Mouse (Mus musculus) c-Kit-positive CD71-negative TER-119-negative erythroid progenitor cells, embryonic 14.5 days (primary cell): ENCODE results near the gene Ube2d1.

ENCODE experiments used
- DNase-seq: peaks from one replicate; pipeline ENCODE4 v3.0.0-alpha.2; 2013; ENCODE audit warnings: low read depth

Gene Ube2d1

GRCm38 (mm10) chr10:71222639-71223038, 62.4 kb downstream of the Ube2d1 start:
- no peak for DNase-seq

- DNase-seq: peak; percentile 43
Observed at GRCm38 (mm10) chr10:71218228-71218892, 66.7 kb downstream of the Ube2d1 start.

DNA sequence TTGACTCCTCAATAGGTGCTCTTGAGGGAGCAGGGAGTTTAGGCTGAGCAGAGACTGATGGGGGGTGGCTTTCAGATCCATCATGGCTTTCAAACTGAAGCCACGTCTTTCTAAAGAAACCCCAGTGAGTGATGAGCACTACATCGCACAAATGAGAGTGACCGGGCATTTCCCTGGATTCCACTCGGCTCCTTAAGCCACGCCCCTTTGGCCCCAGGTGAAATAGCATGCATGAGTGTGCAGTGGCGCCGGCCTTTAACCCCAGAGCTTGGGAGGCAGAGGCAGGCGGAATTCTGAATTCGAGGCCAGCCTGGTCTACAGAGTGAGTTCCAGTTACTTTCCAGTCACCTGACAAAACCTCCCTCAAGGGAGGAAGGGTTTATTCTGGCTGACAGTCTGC, 69.1 kb downstream of the Ube2d1 start:
- no peak for DNase-seq
